Mouse (Mus musculus): ENCODE measurements at regions not wholly inside any gene's neighbourhood (a gene's known extent, or its start where the extent isn't known, plus 50 kb on each side); places are given as distances from the start of the nearest gene placed in this dataset.

- no peak for DNase-seq (ENCODE audit: low spot score)
Observed at GRCm38 (mm10) chr15:27270203-27270602, 196.3 kb upstream of the Ank start.

- DNase-seq (ENCODE audit: low spot score): no peak
Observed at GRCm38 (mm10) chr15:27282279-27282678, 184.2 kb upstream of the Ank start.

GRCm38 (mm10) chr15:27303856-27304255, 162.6 kb upstream of the Ank start:
- no peak for DNase-seq (ENCODE audit: low spot score)

- peak; percentile 66 for DNase-seq (ENCODE audit: low spot score)
Observed at GRCm38 (mm10) chr15:27304256-27304655, 162.2 kb upstream of the Ank start.

- peak; percentile 48 for DNase-seq (ENCODE audit: low spot score)
Observed at GRCm38 (mm10) chr15:27305035-27305434, 161.4 kb upstream of the Ank start.

GRCm38 (mm10) chr15:27308639-27309038, 157.8 kb upstream of the Ank start:
- DNase-seq (ENCODE audit: low spot score): no peak

- no peak for DNase-seq (ENCODE audit: low spot score)
Observed at GRCm38 (mm10) chr15:27315964-27316745, 150.3 kb upstream of the Ank start.

- no peak for DNase-seq (ENCODE audit: low spot score)
Observed at GRCm38 (mm10) chr15:27316746-27317129, 149.7 kb upstream of the Ank start.

GRCm38 (mm10) chr15:27321915-27322665, 144.4 kb upstream of the Ank start:
- no peak for DNase-seq (ENCODE audit: low spot score)

GRCm38 (mm10) chr15:27325847-27326548, 140.5 kb upstream of the Ank start:
- peak; percentile 43 for DNase-seq (ENCODE audit: low spot score)

- DNase-seq (ENCODE audit: low spot score): no peak
Observed at GRCm38 (mm10) chr15:27326549-27326876, 140.0 kb upstream of the Ank start.

- no peak for DNase-seq (ENCODE audit: low spot score)
Observed at GRCm38 (mm10) chr15:27327744-27328143, 138.7 kb upstream of the Ank start.

- DNase-seq (ENCODE audit: low spot score): no peak
Observed at GRCm38 (mm10) chr15:27328441-27328840, 138.0 kb upstream of the Ank start.

- DNase-seq (ENCODE audit: low spot score): no peak
Observed at GRCm38 (mm10) chr15:27340070-27340469, 126.4 kb upstream of the Ank start.

GRCm38 (mm10) chr15:27341518-27341976, 124.9 kb upstream of the Ank start:
- no peak for DNase-seq (ENCODE audit: low spot score)

GRCm38 (mm10) chr15:27358441-27358840, 108.0 kb upstream of the Ank start:
- no peak for DNase-seq (ENCODE audit: low spot score)

- DNase-seq (ENCODE audit: low spot score): no peak
Observed at GRCm38 (mm10) chr15:27359271-27359670, 107.2 kb upstream of the Ank start.

GRCm38 (mm10) chr15:27374517-27374916, 92.0 kb upstream of the Ank start:
- no peak for DNase-seq (ENCODE audit: low spot score)

- DNase-seq (ENCODE audit: low spot score): no peak
Observed at GRCm38 (mm10) chr15:27378601-27379094, 87.8 kb upstream of the Ank start.

- DNase-seq (ENCODE audit: low spot score): no peak
Observed at GRCm38 (mm10) chr15:27380436-27380945, 86.0 kb upstream of the Ank start.

- no peak for DNase-seq (ENCODE audit: low spot score)
Observed at GRCm38 (mm10) chr15:27381565-27381964, 84.9 kb upstream of the Ank start.

GRCm38 (mm10) chr15:27390567-27390966, 75.9 kb upstream of the Ank start:
- no peak for DNase-seq (ENCODE audit: low spot score)
